Comparison of ENCODE assay signal across 8 mouse cellular contexts in the genomic region with DNA sequence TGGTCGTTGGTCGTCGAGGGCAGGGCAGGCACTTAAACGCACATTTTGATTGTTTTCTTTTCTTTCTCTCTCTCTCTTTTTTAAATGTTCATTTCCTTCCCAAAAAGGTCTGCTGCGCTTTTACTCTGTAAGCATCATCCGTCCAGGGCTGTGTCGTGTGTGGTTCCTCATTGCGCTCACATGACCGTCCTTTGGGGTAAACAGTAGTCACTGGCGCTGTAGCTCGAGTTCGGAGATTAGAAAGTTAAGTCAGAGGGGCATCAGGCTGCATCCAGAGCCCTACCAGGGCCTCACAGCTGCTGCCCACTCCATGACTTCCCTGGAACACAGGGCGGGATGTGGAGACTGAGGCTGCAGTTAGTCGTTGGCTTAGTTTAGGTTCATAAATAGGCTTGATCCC. TPM values are rescaled to one million over a fixed set of nuclear protein-coding genes. Genes with fewer than 3 reads are reported as not detected.
DNase-seq lines count a peak whose midpoint lies in the region; ATAC-seq lines count a peak whose summit lies in the region.
"Had no signal": no experiment of that assay in that cellular context is flagged by ENCODE, and none has a peak within 500 bp of the region (broad histone marks: within the 10 kb centered on the region; RNA-seq: fewer than 3 reads in every experiment).

No protein-coding gene starts in this region.

- H3K4me2 ChIP-seq in midbrain, embryonic 16.5 days (ENCODE audit: low read length): no peak overlapping the region
- H3K4me2 ChIP-seq in forebrain, embryonic 13.5 days: peak overlapping the region; percentile 55
- no peak overlapping the region for H3K4me2 ChIP-seq in intestine, embryonic 16.5 days (ENCODE audit: low read depth, low read length)

- peaks cover 75% of the 10 kb centered on the region for H3K4me1 ChIP-seq in midbrain, embryonic 10.5 days
- H3K4me1 ChIP-seq in midbrain, embryonic 16.5 days (ENCODE audit: control insufficient read depth, insufficient read depth, low read length): peaks cover 13% of the 10 kb centered on the region
- peaks cover 87% of the 10 kb centered on the region for H3K4me1 ChIP-seq in forebrain, embryonic 13.5 days
- H3K4me1 ChIP-seq in intestine, embryonic 16.5 days (ENCODE audit: control insufficient read depth, insufficient read depth, low read length): peaks cover 59% of the 10 kb centered on the region

- peak overlapping the region; percentile 63 for H3K27ac ChIP-seq in midbrain, embryonic 10.5 days (replicated peaks)
- no peak overlapping the region for H3K27ac ChIP-seq in midbrain, embryonic 16.5 days (ENCODE audit: low read length)
- H3K27ac ChIP-seq in forebrain, embryonic 13.5 days: peak overlapping the region; percentile 84
- peak overlapping the region; percentile 84 for H3K27ac ChIP-seq in intestine, embryonic 16.5 days (ENCODE audit: low read length)

- no peaks in the 10 kb centered on the region for H3K36me3 ChIP-seq in midbrain, embryonic 10.5 days
- H3K36me3 ChIP-seq in midbrain, embryonic 16.5 days (ENCODE audit: control insufficient read depth, insufficient read depth, low read length): no peaks in the 10 kb centered on the region
- H3K36me3 ChIP-seq in forebrain, embryonic 13.5 days (ENCODE audit: poor library complexity, severe bottlenecking): no peaks in the 10 kb centered on the region
- no peaks in the 10 kb centered on the region for H3K36me3 ChIP-seq in intestine, embryonic 16.5 days (ENCODE audit: control insufficient read depth, insufficient read depth, low read length)

- H3K27me3 ChIP-seq in midbrain, embryonic 10.5 days (ENCODE audit: low read depth, poor library complexity, severe bottlenecking): 0 out of 2 replicates have a peak, but pooled peaks cover 8% of the 10 kb centered on the region
- no peaks in the 10 kb centered on the region for H3K27me3 ChIP-seq in midbrain, embryonic 16.5 days (ENCODE audit: control insufficient read depth, insufficient read depth, low read depth, low read length)
- no peaks in the 10 kb centered on the region for H3K27me3 ChIP-seq in forebrain, embryonic 13.5 days
- no peaks in the 10 kb centered on the region for H3K27me3 ChIP-seq in intestine, embryonic 16.5 days (replicated peaks; ENCODE audit: control insufficient read depth, insufficient read depth, low read length)

- no peak for ATAC-seq in midbrain, embryonic 16.5 days
- ATAC-seq in forebrain, embryonic 13.5 days: no peak
- peak; percentile 31; the same call in 1 of the 2 replicates for ATAC-seq in intestine, embryonic 16.5 days
- ATAC-seq in neutrophil, adult 5-6 weeks (ENCODE audit: extremely low read depth, insufficient number of reproducible peaks, low FRiP score, poor library complexity, severe bottlenecking): peak; percentile 65; the same call in 1 of the 2 replicates

- intact Hi-C loops in left cerebral cortex, postnatal 14 days (cut with DNase I): no loop called here

- H3K4me3 ChIP-seq in midbrain, embryonic 10.5 days: peak overlapping the region; percentile 14; the same call in 1 of the 2 replicates
- no peak overlapping the region for H3K4me3 ChIP-seq in midbrain, embryonic 16.5 days (ENCODE audit: low read depth, low read length)
- H3K4me3 ChIP-seq in forebrain, embryonic 13.5 days: no peak overlapping the region
- H3K4me3 ChIP-seq in intestine, embryonic 16.5 days (ENCODE audit: low read length): no peak overlapping the region

- no peak overlapping the region for H3K9ac ChIP-seq in midbrain, embryonic 16.5 days (ENCODE audit: low read depth, low read length)
- no peak overlapping the region for H3K9ac ChIP-seq in forebrain, embryonic 13.5 days
- 0 out of 2 replicates have a peak overlapping the region, but pooled peaks have one; percentile 27 for H3K9ac ChIP-seq in intestine, embryonic 16.5 days (ENCODE audit: low read depth, low read length)

- H3K9me3 ChIP-seq in midbrain, embryonic 10.5 days (replicated peaks): no peaks in the 10 kb centered on the region
- H3K9me3 ChIP-seq in midbrain, embryonic 16.5 days (replicated peaks; ENCODE audit: control insufficient read depth, low read length, poor library complexity, severe bottlenecking): no peaks in the 10 kb centered on the region
- H3K9me3 ChIP-seq in forebrain, embryonic 13.5 days (replicated peaks): no peaks in the 10 kb centered on the region
- no peaks in the 10 kb centered on the region for H3K9me3 ChIP-seq in intestine, embryonic 16.5 days (ENCODE audit: control insufficient read depth, low read length)

- WGBS in midbrain, embryonic 10.5 days: 23% methylated on average over 14 of the region's 14 CpGs
- WGBS in midbrain, embryonic 16.5 days: 26% methylated on average over 14 of the region's 14 CpGs
- WGBS in forebrain, embryonic 13.5 days: 22% methylated on average over 14 of the region's 14 CpGs
- WGBS in intestine, embryonic 16.5 days: 31% methylated on average over 14 of the region's 14 CpGs

- no peak for DNase-seq in midbrain, embryonic 10.5 days (ENCODE audit: low spot score)
- DNase-seq in cerebellum, adult 11-12 months: no peak
- DNase-seq in left cerebral cortex, postnatal 14 days (ENCODE audit: low spot score in 2 of 2): no peak
- DNase-seq: right cerebral cortex, postnatal 14 days had no signal

RNA-seq across cellular contexts. Expression of a gene that starts 12.2 kb away (rescaled TPM):
- polyA plus RNA-seq in midbrain, embryonic 10.5 days (2016; fragmentation: Nextera tagmentation; extraction: Ambion mirVana): 16.1 and 16.6 TPM in 2 replicates
- polyA plus RNA-seq in midbrain, embryonic 16.5 days (2015; fragmentation: Nextera tagmentation; extraction: Ambion mirVana): 6.6 and 7.0 TPM in 2 replicates
- 18.6 and 19.9 TPM in 2 replicates for polyA plus RNA-seq in forebrain, embryonic 13.5 days (2015; fragmentation: Nextera tagmentation; extraction: Ambion mirVana)
- 9.1 and 10.9 TPM in 2 replicates for polyA plus RNA-seq in intestine, embryonic 16.5 days (2015; fragmentation: Nextera tagmentation; extraction: Ambion mirVana)
- total RNA-seq in neutrophil, adult 5-6 weeks (2017): 219 and 232 TPM in 2 replicates
- 10 to 100 TPM; 14.9 to 15.0 TPM for total RNA-seq in left cerebral cortex, postnatal 14 days (2021)

Comparison
In these comparisons a context has a peak if more than half of its experiments do, and no peak if none do; other contexts are left out.
1. ATAC-seq: peak in intestine, embryonic 16.5 days (single experiment) and neutrophil, adult 5-6 weeks (single experiment); none in midbrain, embryonic 16.5 days (single experiment) and forebrain, embryonic 13.5 days (single experiment).